Mouse (Mus musculus): ENCODE measurements around the gene Oog3. TPM values are rescaled to one million over a fixed set of nuclear protein-coding genes. Genes with fewer than 3 reads are reported as not detected.

Gene Oog3
- not detected in 2 replicates for total RNA-seq (2017)

GRCm38 (mm10) chr4:144162563-144162962, at the start of gene Oog3:
TSS of gene Oog3 (minus strand) at chr4:144162663.
- ATAC-seq (ENCODE audit: extremely low read depth, insufficient number of reproducible peaks, low FRiP score, poor library complexity, severe bottlenecking): no peak

- no peak for ATAC-seq (ENCODE audit: extremely low read depth, insufficient number of reproducible peaks, low FRiP score, poor library complexity, severe bottlenecking)
Observed at GRCm38 (mm10) chr4:144190419-144190818, 28.0 kb upstream of the Oog3 start, which contains the start of gene Oog2. TSS of gene Oog2 (plus strand) at chr4:144190719.

Other genes with a start within 250 kb of the Oog3 start
- gene Pramef25, start 211.6 kb downstream of the Oog3 start, total RNA-seq (2017): not detected in 2 replicates
- not detected in 2 replicates for gene Gm13101, start 195.7 kb downstream of the Oog3 start, total RNA-seq (2017)
- not detected in 2 replicates for gene Pramef17, start 168.3 kb downstream of the Oog3 start, total RNA-seq (2017)
- not detected in 2 replicates for gene Pramel4, start 103.5 kb downstream of the Oog3 start, total RNA-seq (2017)
- not detected in 2 replicates for gene Gm13102, start 56.2 kb downstream of the Oog3 start, total RNA-seq (2017)
- not detected in 2 replicates for gene Oog2, start 28.1 kb upstream of the Oog3 start, total RNA-seq (2017)
- gene C87977, start 50.7 kb upstream of the Oog3 start, total RNA-seq (2017): not detected in 2 replicates
- gene Pramel5, start 117.8 kb upstream of the Oog3 start, total RNA-seq (2017): not detected in 2 replicates
- 0.35 TPM in 1 of 2 replicates, not detected in the other for gene Gm13128, start 167.6 kb upstream of the Oog3 start, total RNA-seq (2017)
- not detected in 2 replicates for gene Gm13119, start 195.3 kb upstream of the Oog3 start, total RNA-seq (2017)
- not detected in 2 replicates for gene Pramef20, start 215.3 kb upstream of the Oog3 start, total RNA-seq (2017)
- not detected in 2 replicates for gene Pramef12, start 245.8 kb upstream of the Oog3 start, total RNA-seq (2017)